Mouse (Mus musculus): ENCODE results near the gene Sult1e1.

DNA sequence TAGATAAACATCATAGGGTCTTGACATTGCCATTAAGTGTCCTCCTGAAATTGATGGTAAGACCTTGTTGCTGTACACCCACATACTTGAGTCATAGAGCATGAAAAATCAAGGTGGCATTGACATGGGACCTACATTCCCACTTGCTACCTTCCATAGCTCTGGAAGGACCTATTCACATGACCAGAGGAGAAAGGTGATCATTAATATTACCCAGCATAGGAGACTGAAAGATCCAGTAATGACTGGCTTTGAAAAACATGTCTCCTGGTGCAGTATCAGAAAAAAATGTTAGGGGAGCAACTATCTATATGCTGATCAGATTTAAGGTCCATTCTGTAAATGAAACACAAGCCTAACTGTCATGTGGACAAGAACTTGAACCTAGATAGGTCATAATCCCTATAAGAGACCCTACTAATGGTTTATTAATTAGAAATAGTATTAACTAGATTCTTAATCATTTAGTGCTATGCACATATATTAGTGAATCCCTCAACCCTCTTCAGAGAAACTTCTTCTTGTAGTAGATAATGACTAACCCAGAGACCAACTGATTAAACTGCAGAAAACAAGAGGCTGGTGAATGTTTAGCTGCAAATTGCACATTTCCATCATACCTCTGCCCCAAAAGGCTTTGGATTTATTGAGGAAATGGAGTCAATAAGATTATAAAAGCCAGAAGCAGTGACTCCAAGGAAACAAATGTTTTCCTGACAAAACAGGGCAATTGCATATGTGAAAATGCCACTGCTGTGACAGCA lies 23.2 kb upstream of the Sult1e1 start:
- no peak for TF ChIP-seq CTCF (IDR thresholded peaks at IDR 0.05; ENCODE audit: extremely low read depth, insufficient read depth, low read length)
- TF ChIP-seq POLR2A (IDR thresholded peaks at IDR 0.05; ENCODE audit: extremely low read depth, insufficient read depth, low read length): no peak
